Mouse (Mus musculus): ENCODE data around the gene Ift122. TPM values are rescaled to one million over a fixed set of nuclear protein-coding genes. Genes with fewer than 3 reads are reported as not detected.

Gene Ift122
- total RNA-seq, 4 experiments from 2014 or later = 8.5 to 10.0 (median 9.0) TPM

DNA sequence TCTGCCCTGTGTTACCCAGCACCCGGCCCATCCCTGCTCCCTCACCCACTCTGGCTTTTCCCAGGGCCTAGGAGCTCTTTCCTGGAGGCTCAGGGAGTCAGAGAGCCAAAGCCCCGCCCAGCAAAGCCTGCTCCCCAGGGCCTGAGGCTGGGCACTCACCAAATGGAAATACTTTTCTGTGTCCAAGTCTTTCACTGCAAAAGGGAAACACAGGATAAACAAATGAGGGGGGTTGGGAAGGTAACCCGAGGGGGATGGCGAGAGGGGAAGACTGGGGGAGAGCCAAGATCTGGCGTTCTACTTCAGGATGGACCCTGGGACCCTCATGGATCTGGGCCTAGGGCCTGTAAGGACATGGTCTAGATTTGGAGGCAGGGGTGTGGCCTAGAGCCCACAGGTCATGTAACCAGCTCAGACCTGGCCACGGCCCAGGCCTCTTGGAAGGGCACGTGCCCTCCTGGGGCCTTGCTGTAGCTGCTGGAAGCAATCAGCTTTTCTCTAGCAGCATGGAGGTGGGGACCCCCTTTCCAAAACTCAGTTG is 106.0 kb downstream of the Ift122 start:
- peak; percentile 93 for DNase-seq (ENCODE audit: low spot score)

DNA sequence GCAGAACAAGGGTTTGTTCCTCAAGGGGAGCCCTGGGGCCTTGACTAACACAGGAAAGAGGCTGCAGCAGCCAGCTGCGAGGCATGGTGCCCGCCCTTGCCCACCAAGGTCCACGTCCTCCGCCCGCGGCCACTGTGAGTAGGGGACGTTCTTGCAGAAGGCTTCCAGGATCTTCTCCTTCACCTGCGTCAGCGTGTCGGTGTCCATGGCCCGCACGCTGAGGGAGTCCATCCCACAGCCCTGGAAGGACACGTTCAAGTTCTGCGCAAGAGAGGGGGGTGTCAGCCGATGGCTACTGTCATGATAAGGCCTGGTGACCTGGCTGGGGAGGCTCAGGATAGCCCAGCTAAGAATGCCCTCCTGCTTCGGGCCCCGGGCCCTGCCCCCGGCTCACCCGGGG is 107.1 kb downstream of the Ift122 start:
- DNase-seq (ENCODE audit: low spot score) = no peak

DNA sequence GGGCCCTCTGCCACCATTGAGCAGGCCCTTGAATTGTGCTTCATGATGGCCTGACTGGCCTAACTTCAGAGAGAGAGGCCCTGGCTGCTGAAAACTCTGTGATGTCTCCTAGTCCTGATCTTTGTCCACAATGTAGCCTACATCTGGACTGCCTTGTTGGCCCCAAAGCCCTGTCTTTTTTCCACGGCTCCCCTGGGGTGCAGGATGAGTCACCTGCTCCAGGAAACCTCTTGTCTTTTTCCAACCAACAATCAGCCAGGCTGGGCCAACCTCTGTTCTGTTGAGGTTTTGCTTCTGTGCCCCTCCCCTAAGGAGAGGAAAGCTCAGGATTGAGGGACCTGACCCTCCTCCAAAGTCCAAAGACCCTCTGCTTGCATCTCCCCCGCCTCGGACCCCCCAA is 108.5 kb downstream of the Ift122 start:
- no peak for DNase-seq (ENCODE audit: low spot score)

DNA sequence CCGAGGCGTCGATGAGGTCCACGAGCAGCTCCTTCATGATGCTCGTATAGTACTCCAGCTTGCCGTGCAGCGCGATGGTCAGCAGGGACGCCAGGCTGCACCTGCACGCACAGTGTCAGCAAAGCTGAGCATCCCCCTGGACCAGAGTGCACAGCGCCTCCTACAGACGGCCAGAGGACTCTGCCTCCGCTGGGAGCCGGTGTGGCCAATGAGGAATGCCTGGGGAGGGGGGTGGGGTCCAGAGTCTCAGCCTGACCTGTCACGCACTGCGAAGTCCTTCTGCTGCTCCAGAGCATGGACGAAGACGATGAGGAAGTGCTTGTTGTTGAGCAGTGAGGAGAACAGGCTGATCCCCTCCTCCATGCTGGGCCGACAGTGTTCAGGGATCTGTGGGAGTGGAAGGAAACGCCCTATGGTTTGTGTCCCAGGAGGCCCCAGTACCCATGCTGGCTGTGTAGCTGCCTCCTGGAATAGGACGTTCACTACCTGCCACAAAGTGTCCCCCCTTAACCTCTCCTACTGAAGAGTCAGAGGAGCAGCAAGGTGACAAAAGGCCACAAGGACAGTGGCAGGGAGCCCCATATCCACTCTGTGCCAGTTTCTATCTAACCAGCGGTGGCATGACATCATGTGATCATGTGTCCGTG is 109.3 kb downstream of the Ift122 start:
- peak; percentile 45 for DNase-seq (ENCODE audit: low spot score)

DNA sequence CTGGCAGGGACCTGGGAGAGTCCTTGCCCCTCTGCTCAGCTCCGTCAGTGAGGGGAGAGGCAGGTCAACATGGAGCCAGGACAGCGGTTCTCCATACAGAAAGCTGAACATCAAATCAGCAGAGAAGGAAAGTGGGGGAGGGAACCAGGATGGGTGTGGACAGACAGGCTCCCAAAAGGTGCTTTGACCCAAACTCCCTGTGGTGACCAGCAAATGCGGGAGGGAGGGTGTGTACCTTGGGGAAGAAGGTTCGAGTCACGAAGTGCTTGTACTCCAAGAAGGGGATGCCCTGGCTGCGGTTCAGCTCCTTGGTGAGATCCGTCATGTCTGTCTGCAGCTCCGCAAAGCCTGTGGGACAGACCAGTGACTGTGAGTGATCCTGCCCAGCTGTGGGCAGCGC is 110.4 kb downstream of the Ift122 start:
- DNase-seq (ENCODE audit: low spot score) = peak; percentile 65

DNA sequence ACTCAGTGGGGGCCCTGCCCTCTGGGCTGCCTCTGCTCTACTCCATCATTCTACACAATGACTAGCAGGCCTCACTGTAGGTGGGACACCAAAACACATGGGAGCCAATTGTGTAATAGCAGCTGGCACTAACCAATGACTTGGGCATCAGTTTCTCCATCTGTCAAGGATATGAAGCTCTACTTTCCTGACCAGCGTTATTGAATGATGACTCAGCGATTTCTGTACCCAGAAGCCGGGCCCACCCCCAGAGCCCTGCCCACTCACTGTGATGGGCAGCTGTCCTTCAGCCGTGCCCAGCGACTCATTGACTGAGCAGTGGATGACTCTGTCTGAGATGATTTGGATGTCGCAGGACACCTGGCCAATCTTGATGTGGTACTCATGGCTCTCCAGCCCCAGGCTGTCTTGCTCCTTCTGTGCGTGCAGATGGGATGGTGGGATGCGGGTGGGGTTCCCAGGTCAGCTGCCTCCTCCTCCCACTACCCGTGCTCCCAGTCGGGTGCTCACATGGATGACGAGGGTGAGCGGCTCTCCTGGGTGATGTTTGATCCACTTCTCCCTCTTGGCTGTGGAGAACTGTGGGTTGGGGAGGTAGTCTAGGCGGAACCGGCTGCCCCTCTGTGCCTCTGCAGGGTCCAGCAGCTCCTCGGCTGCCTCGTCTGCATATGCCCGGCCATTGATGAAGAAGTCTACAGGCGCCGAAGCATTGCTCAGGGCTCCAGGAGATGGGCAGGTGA is 113.1 kb downstream of the Ift122 start:
- DNase-seq (ENCODE audit: low spot score) = no peak

DNA sequence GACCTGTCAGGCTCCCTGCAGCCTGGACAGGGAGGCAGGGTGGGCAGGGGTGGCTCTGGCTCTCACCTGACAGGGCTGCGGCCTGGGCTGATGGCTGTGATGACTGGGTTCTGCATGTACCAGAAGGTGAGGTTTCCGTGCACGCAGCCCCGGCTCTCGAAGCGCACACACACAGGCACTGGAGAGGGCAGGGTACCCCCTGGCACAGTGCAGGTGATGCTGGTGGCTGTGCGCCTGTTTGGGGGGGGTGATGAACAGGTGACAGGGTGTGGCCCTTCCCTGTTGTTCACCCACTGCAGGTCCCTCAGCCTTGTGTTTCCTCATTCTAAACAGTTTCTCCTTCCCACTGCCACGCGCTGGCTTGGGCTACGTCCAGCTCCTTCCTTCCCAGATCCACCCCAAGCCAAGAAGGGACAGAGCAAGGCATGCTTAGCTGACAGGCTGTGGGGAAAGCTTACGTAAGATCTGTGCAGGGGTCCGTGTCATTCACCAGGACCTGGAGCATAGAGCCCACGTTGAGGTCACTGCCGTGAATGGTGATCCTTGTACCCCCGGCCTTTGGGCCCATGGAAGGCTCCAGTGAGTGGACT is 114.1 kb downstream of the Ift122 start:
- DNase-seq (ENCODE audit: low spot score) = no peak

DNA sequence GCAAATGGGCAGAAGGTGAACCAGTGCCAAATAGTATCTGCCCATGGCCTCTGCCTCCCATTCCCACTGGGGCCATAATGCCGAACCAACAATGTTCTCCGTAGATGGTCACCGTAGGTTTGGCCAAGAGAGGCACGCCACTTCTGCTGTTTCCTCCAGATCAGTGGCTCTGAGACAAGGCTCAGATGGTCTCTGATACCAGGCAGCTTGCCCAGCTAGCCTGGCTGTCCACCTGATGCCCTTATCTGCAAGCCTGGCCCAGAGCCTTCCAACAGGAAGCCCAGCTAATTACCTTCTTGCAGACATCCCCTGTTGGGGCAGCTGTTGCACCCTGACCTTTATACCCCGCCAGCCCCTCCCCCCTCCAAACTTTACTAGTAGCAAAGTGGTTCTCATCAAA is 114.8 kb downstream of the Ift122 start:
- DNase-seq (ENCODE audit: low spot score) = no peak

DNA sequence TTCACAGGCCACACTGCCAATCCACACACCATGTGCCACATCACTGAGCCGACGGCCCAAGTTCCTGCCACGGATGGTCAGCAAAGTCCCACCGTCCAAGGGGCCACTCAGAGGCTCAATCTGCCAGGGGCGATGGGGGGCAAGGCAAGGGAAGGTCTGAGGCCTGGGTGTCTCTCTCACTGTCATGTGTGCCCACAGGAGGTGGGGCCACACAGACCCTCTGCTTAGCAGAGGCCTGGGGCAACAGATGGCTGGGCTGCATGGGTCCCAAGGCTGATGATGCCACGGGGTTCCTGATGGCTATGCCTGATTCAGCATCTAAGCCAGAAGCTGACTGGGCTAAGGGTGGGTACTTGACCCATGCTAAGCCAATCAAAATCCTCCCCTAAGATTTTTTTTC is 115.4 kb downstream of the Ift122 start:
- no peak for DNase-seq (ENCODE audit: low spot score)

DNA sequence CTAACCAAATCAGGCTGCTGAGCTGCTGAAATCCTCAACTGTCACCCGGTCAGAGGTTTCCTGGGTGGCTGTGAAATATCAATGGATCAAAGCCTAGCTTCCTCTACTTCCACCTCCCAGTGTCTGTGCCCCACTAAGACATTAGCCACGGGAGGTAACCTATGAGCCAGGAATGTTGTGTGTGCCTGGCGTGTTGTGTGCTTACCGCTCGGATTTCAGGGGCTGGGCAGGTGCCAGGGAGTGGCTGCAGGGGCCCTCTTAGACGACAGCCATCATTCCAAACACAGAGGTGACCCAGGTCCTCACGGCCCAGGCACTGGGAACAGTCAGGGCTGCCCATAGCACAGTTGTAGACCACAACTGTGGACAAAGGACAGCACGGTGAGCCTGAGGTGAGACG is 115.8 kb downstream of the Ift122 start:
- DNase-seq (ENCODE audit: low spot score) = no peak

DNA sequence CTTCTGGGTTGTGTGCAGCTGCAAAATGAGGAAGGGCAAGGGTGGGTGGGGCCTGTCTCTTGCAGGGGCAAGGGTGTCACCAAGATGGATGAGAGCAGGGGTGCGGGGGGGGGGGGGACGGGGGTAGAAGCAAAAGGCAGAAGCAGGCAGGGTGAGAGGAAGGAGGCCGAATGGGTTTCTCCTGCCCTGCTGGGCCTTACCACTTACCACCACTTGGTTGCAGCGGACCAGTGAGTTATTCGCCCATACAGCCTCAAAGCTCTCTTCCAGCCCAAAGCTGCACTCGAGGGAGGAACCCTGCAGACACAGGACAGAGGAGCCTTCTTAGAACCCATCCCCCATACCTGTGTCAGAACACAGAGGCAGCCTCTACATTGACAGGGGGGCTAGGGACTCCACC is 116.7 kb downstream of the Ift122 start:
- no peak for DNase-seq (ENCODE audit: low spot score)

DNA sequence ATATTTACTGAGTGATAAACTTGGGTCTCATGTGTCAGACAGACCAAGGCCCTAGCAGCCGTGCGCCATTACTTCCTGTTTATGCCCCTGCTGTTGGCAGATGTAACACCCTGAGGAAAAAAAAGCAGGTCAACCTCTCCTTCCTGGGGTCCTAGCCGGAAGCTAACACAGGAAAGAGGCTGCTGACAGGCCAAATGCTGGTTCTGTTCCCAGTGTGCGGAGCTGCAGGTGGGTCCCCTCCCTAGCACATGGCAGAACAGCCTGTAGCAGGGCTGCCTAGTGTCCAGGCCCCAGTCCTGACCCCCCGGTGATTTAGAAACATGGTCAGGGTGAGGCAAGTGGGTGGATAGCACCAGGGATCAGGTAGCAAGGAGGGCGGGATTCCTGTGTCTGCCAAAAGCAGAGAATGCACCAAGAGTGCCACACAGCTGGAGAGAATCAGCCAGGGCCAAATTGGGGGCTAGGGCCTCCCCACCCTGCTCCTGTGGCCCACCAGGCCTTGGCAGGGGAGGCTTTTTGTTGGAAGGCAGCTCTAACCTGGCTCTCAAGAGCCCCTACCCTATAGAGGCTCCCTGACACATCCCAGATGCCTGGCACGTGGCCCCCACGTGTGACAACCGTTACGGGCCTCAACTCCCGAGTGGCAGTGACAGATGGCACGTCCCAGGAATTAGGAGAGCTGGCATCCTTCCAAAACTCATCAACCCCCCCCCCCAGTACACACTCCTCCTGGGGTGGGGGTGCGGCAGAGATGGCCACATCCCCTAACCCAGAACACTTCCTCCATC is 118.2 kb downstream of the Ift122 start:
- no peak for DNase-seq (ENCODE audit: low spot score)

DNA sequence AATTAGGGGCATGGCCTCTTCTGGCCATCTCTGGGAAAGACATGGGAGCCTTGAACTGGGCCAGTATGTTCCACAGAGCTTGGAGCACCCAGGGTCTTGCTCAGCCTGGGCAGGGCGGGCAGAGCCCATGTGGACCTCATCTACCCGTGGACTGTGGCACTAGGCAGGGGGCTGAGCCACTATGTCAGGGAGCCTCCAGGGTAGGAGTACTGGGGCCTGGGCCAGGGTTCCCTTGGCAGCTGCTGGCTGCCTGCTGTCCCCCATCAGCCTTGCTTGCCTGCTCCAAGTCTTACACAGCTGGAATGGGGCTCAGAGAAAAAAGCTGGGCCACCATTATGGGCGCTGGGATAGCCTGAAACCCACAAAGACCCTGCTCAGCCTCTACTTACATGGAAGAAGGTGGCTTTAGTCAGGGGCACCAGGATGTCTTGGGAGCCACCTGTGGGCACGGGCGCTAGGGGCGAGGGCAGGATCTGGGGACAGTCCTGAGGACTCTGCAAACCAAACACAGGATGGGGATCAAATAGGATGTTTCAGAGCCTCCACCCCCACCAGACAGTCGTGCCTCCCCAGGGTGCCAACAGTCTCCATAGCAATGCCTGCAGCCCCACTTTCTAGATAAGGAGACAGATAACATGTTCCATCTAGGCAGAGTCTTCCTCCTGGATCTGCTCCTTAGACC is 119.0 kb downstream of the Ift122 start:
- no peak for DNase-seq (ENCODE audit: low spot score)

DNA sequence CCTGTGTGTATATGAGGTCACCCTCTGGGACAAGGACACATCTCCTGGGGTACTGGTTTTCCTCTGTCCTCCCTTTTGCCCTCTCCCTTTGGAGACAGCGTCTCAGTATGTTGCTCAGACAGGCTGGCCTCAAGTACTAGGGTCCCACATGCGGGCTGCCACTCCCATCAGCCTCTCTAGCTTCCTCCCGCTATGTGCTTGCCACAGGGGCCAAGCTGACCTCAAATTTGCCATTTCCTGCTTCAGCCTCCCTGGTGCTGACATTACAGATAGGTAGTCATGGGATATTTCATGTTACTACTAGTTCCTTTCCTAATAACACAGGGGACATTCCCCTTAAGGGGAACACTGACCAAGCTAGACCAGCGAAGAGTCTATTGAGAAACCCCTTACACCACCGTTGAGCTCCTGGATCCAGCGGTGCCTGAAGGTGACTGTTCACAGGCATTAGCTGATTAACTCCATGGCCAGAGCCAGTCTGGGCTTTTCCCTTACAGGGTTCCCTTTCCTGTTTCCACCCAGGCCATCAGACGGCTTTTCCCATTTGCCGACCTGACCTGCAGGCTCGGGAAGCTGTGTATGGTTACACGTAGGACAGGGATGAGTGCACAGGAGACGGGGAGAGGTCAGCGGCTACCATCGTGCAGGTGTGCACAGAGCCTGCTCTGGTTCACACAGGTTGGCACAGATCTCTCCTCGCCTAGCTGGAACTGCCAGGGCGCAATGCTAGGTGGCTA is 120.0 kb downstream of the Ift122 start:
- no peak for DNase-seq (ENCODE audit: low spot score)

DNA sequence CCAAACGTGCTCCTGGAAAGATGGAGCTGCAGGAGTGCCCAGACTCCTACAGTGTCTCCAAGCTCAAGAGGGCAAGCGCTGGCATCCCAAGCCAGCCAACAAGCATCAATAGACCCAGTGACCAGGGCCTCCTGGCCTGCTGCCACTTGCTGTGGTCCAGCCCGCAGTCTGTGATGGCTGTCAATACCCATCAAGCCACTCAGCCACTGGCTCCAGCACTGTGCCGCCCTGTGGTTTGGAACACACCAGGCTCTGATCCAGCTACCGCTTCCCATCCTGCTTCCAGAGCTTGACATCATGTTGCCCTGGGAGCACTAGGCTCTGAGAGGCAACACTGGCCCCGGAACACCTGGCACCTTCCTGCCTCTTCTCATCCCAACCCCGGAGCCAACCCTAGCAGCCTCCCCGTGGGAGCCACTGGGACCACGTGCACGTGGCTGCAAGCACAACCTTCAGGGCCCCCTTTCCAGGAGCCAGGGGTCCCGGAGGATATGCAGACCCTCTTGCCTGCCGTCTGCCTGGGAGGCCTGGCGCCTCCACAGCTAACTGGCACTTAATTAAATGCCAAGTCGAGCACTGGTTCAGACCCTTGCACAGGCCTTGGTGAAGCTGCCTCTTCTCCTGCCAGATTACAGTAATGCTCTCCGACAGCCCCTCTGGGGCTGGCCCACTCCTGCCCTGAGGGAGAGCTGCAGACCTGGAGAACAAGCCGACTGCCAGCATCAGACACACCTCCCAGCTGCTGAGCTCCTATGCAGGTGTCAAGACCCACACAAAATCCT is 120.8 kb downstream of the Ift122 start:
- DNase-seq (ENCODE audit: low spot score) = no peak

DNA sequence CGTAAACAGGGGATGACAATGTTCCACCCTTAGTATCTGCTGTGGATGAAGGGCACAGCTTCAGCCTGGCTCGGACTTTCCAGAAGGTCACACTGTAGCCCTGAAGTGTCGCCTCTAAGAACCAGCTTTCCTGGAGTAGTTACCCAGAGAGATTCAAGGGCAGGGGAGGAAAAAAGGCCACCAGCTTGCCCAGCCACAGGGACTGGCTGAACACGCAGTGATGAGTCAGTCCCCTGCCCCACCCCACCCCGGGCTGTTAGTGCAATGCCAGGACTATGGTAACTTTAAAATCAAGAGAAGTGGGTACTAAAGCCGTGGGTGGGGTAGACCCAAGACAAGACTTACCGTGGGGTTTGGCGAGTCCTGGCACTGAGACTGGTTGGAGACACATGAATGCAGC is 122.3 kb downstream of the Ift122 start:
- no peak for DNase-seq (ENCODE audit: low spot score)

Data from heart, adult 8-10 months (tissue).